Mouse (Mus musculus) kidney, adult 11 months (tissue): ENCODE data around the gene Afg3l1.
"Not testable (repeated sequence)": the region's sequence is repeated elsewhere in the genome, so short reads cannot be mapped to it uniquely, and the experiment has no call there.

Experiments used
- DNase-seq: peaks from one replicate; pipeline ENCODE4 v3.0.0; 2022

Afg3l1 gene

GRCm38 (mm10) chr8:123467476-123467875 lies 10.2 kb upstream of the Afg3l1 start:
- DNase-seq, result no peak

- DNase-seq, result not testable (repeated sequence)
Observed at GRCm38 (mm10) chr8:123472991-123473390, 4.7 kb upstream of the Afg3l1 start.

GRCm38 (mm10) chr8:123474549-123474948 lies 3.2 kb upstream of the Afg3l1 start:
- not testable (repeated sequence) for DNase-seq

GRCm38 (mm10) chr8:123476911-123477736 lies 579 bp upstream of the Afg3l1 start:
- no peak for DNase-seq

GRCm38 (mm10) chr8:123478456-123479218 lies 934 bp downstream of the Afg3l1 start:
- no peak for DNase-seq

- no peak for DNase-seq
Observed at GRCm38 (mm10) chr8:123482627-123483026, 4.9 kb downstream of the Afg3l1 start.

GRCm38 (mm10) chr8:123491280-123492075 lies 13.8 kb downstream of the Afg3l1 start:
- no peak for DNase-seq

- DNase-seq, result no peak
Observed at GRCm38 (mm10) chr8:123492898-123493297, 15.2 kb downstream of the Afg3l1 start.

- DNase-seq, result no peak
Observed at GRCm38 (mm10) chr8:123497699-123498098, 20.0 kb downstream of the Afg3l1 start.

- no peak for DNase-seq
Observed at GRCm38 (mm10) chr8:123498963-123499362, 21.3 kb downstream of the Afg3l1 start.

- no peak for DNase-seq
Observed at GRCm38 (mm10) chr8:123499556-123499955, 21.9 kb downstream of the Afg3l1 start.

- DNase-seq, result no peak
Observed at GRCm38 (mm10) chr8:123502192-123502591, 24.5 kb downstream of the Afg3l1 start.

GRCm38 (mm10) chr8:123503801-123504467 lies 26.2 kb downstream of the Afg3l1 start:
- DNase-seq, result no peak

- no peak for DNase-seq
Observed at GRCm38 (mm10) chr8:123504591-123505195, 27.0 kb downstream of the Afg3l1 start.

- no peak for DNase-seq
Observed at GRCm38 (mm10) chr8:123505267-123505666, 27.6 kb downstream of the Afg3l1 start.

- DNase-seq, result no peak
Observed at GRCm38 (mm10) chr8:123505695-123506094, 28.0 kb downstream of the Afg3l1 start.

GRCm38 (mm10) chr8:123507153-123507552 lies 29.4 kb downstream of the Afg3l1 start:
- DNase-seq, result no peak

GRCm38 (mm10) chr8:123510819-123511218 lies 33.1 kb downstream of the Afg3l1 start:
- no peak for DNase-seq

- no peak for DNase-seq
Observed at GRCm38 (mm10) chr8:123514136-123514535, 36.4 kb downstream of the Afg3l1 start.

- DNase-seq, result no peak
Observed at GRCm38 (mm10) chr8:123514781-123515539, 37.3 kb downstream of the Afg3l1 start, which contains the start of gene Dbndd1. Gene Dbndd1, minus strand, starts transcription at chr8:123515463.

- no peak for DNase-seq
Observed at GRCm38 (mm10) chr8:123515540-123515897, 37.8 kb downstream of the Afg3l1 start.
